Mouse (Mus musculus): ENCODE results near the gene Zmym1.

DNA sequence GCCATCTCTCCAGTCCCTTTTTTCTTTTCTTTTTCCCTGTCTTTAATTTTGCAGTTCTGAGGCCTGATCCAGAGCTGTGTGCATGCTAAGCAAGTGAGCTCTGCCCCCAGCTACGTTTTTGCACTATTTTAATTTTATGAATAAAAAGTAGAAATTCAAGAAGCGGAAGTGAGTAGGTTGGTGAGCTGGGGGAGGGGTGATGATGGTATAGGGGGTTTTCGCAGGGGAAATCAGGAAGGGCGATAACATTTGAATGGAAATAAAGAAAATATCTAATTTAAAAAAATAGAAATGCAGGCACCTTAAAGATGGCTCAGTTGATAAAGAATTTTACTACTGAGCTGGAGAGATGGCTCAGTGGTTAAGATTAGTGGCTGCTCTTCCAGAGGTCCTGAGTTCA is 17.4 kb downstream of the Zmym1 start:
- TF ChIP-seq GATA1 (IDR thresholded peaks at IDR 0.05; ENCODE audit: borderline replicate concordance, low read length) = no peak
- no peak for TF ChIP-seq FLI1 (IDR thresholded peaks at IDR 0.05; ENCODE audit: low read length)
